Mouse (Mus musculus) layer of hippocampus, adult 9-10 months (tissue): ENCODE measurements at regions not wholly inside any gene's neighbourhood (a gene's known extent, or its start where the extent isn't known, plus 50 kb on each side); places are given as distances from the start of the nearest gene placed in this dataset.
A peak's percentile ranks its signal among the peaks of the same experiment; 100 is the strongest.
"Not testable (repeated sequence)": the region's sequence is repeated elsewhere in the genome, so short reads cannot be mapped to it uniquely, and the experiment has no call there.

ENCODE experiments used
- DNase-seq: peaks from one replicate; pipeline ENCODE4 v3.0.0; 2022; ENCODE audit warnings: low spot score

GRCm38 (mm10) chr4:4708261-4708660 is 84.9 kb downstream of the Impad1 start:
- DNase-seq = peak; percentile 5

GRCm38 (mm10) chr4:4699102-4699501 is 94.1 kb downstream of the Impad1 start:
- DNase-seq = no peak

DNA sequence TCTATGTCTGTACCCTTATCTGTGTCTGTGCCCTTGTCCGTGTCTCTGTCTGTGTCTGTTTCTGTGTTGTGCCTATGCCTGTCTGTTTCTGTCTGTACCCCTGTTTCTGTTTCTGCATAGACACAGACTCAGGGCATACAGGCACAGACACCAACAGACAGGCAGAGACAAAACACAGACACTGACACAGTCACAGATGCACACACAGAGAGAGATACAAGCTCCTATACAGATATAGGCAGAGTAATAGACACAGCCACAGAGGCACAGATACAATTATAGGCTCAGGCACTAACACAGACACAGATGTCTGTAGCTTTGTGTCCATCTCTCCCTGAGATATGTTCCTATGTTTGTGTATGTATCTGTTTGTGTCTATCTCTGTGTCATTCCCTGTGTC is 97.7 kb downstream of the Impad1 start:
- DNase-seq = no peak

- DNase-seq = no peak
Measured at GRCm38 (mm10) chr4:4686920-4687319, 106.2 kb downstream of the Impad1 start.

GRCm38 (mm10) chr4:4674607-4675006 is 118.5 kb downstream of the Impad1 start:
- no peak for DNase-seq

GRCm38 (mm10) chr4:4650251-4650650 is 142.9 kb downstream of the Impad1 start:
- DNase-seq = no peak

DNA sequence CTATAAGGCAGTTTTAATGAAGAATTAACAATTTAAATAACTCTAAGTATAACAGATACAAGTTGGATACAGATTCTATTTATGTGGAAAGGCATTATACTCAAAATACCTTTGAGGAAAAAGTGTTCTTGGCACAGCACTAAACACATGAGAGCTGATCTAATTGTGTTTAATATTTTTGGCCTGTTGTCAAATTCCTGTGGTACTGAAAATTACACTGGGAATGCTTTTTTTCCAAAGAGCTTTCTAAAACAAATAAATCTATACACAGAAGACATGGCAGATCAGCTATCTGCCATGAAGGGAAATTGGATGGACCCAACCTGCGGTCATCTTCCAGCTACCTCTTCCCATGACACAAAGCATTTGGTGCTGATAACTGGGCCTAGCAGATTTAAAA is 147.9 kb downstream of the Impad1 start:
- DNase-seq = no peak

DNA sequence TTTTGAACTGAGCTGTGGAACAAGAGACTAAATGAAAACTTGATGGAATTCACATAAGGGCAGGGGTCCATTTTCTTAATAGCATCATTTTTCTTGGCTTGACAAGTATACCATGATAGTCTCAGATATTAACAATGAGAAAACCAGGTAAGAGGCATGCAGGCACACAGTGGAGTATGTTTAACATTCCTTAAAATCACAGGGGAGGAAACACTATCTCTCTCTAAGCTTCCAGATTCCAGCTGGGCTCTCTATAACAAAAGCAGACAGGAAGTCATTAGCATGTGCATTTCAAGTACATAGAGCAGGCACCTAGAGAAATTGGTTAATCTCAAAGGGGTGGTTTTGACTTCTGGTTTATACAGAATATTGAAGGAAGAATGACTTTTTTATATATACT is 156.9 kb downstream of the Impad1 start:
- no peak for DNase-seq

- no peak for DNase-seq
Measured at GRCm38 (mm10) chr4:4635856-4636255, 157.3 kb downstream of the Impad1 start.

- no peak for DNase-seq
Measured at GRCm38 (mm10) chr4:4635338-4635737, 157.8 kb downstream of the Impad1 start.

- no peak for DNase-seq
Measured at GRCm38 (mm10) chr4:4634646-4635045, 158.5 kb downstream of the Impad1 start.

DNA sequence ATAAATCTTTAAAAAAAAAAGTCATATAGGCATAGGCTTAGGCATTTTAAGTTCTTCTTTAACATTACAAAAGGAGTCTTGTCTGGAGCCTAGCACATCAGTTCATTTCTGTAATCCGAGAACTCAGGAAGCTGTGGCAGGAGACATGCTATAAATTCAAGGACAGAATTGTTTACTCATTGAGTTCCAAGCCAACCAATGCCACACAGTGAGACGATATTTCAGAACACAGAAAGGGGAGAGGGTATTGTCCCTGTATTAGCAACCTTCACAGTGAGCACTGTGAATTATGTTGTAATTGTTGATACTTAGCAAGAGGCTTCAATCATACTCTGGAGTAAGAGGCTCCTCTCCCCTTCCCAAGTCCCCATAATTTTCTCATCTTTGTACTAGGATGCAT is 162.4 kb downstream of the Impad1 start:
- DNase-seq = no peak

DNA sequence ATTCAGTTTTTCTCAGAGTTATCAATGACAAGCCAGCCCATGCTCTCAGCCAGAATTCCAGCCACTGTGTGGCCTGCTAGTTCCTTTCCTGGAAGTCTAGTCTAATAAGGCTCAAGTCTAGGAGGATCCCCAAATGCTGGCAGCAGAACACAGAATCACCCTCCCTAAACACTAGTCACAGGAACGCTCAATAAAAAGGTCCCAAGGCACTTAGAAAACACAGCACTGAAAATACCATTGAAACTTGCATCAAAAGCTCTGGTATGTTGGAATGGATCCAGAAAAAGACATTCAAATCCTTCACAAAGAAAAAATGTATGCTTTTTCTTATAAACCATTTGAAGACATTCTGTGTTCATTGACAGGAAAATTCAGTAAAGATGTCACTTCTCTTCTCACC is 163.9 kb downstream of the Impad1 start:
- DNase-seq = no peak

DNA sequence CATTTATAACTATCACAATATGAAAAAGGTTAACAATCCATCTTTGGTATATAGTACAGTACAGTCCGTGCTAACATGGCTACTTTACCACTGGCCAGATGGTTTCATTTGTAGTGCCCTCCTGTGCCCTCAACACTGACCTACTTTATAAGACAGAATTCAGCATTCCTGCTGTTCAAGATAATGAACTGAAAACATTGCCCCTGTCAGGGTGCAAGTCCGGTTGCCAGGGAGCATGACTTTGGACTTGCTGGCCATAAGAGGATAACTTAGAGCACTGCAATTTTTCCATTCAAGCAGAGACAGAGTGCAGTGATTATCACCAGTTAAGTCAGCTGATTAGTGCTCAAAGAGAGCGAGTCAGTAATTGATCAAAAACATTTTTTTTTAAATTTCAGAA is 169.3 kb downstream of the Impad1 start:
- no peak for DNase-seq

- DNase-seq = not testable (repeated sequence)
Measured at GRCm38 (mm10) chr4:4620135-4620534, 173.0 kb downstream of the Impad1 start.

GRCm38 (mm10) chr4:4614577-4614976 is 178.6 kb downstream of the Impad1 start:
- no peak for DNase-seq
